Mouse (Mus musculus) midbrain, embryonic 16.5 days (tissue): ENCODE data around the gene Pex26. TPM values are rescaled to one million over a fixed set of nuclear protein-coding genes. Genes with fewer than 3 reads are reported as not detected.

ENCODE experiments used
- ATAC-seq: fragments of 200-750 bp; cut with Nextera tagmentation; 2 replicates; pipeline ENCODE4 v1.8.0; 2017; ENCODE audit warnings: moderate TSS enrichment
- H3K27ac ChIP-seq: fragments of 300-500 bp; sonication (generic); 2 replicates; pipeline ENCODE4 v1.5.1; 2014; ENCODE audit warnings: mild to moderate bottlenecking, low read length, mixed read lengths
- H3K27me3 ChIP-seq: fragments of 300-500 bp; sonication (generic); 2 replicates; pipeline ENCODE4 v1.6.1; 2014; ENCODE audit warnings: low read depth, low read length, mixed read lengths; ENCODE audit not compliant: control insufficient read depth, insufficient read depth
- H3K36me3 ChIP-seq: fragments of 300-500 bp; sonication (generic); 2 replicates; pipeline ENCODE4 v1.6.1; 2014; ENCODE audit warnings: mild to moderate bottlenecking, low read length, moderate library complexity, mixed read lengths; ENCODE audit not compliant: control insufficient read depth, insufficient read depth
- H3K4me1 ChIP-seq: fragments of 300-500 bp; sonication (generic); 2 replicates; pipeline ENCODE4 v1.6.1; 2014; ENCODE audit warnings: mild to moderate bottlenecking, low read length, mixed read lengths; ENCODE audit not compliant: control insufficient read depth, insufficient read depth
- H3K4me2 ChIP-seq: fragments of 300-500 bp; sonication (generic); 2 replicates; pipeline ENCODE4 v1.6.1; 2014; ENCODE audit warnings: mild to moderate bottlenecking, low read length, mixed read lengths
- H3K4me3 ChIP-seq: fragments of 300-500 bp; sonication (generic); 2 replicates; pipeline ENCODE4 v1.5.1; 2014; ENCODE audit warnings: low read depth, mild to moderate bottlenecking, low read length, moderate library complexity, mixed read lengths
- H3K9ac ChIP-seq: fragments of 300-500 bp; sonication (generic); 2 replicates; pipeline ENCODE4 v1.6.1; 2014; ENCODE audit warnings: low read depth, low read length, mixed read lengths
- H3K9me3 ChIP-seq: fragments of 300-500 bp; sonication (generic); replicated peaks from 2 replicates; pipeline ENCODE4 v1.6.1; 2014; ENCODE audit warnings: mild to moderate bottlenecking, low read length, mixed read lengths; ENCODE audit not compliant: control insufficient read depth, poor library complexity, severe bottlenecking
- WGBS: fragments of 180-500 bp; shearing (Covaris S2); extraction: QIAGEN DNeasy Blood & Tissue Kit; methylation state at CpG from one replicate; pipeline ENCODE4 v1.1.7; 2014; 5-methylcytosine and 5-hydroxymethylcytosine counted together
- polyA plus RNA-seq: library from polyadenylated mRNA; unstranded; fragments of >200 nt; fragmentation: Nextera tagmentation; extraction: Ambion mirVana; gene quantifications from 2 replicates; pipeline ENCODE4 v1.2.1, GENCODE M21; 2015

Gene Pex26
- polyA plus RNA-seq, 1 experiment from 2014 or later: 18.6 TPM

GRCm38 (mm10) chr6:121176011-121176730, 7.3 kb upstream of the Pex26 start:
- 41% methylated on average over 14 of the region's 14 CpGs for WGBS
- Histone ChIP-seq H3K9me3 (no peaks in the 10 kb centered on the region), H3K27ac (no peak overlapping the region), H3K9ac (0 out of 2 replicates have a peak overlapping the region, but pooled peaks have one; percentile 23), H3K36me3 (no peaks in the 10 kb centered on the region), H3K4me3 (no peak overlapping the region), H3K27me3 (no peaks in the 10 kb centered on the region), H3K4me2 (no peak overlapping the region), H3K4me1 (peaks cover 7% of the 10 kb centered on the region; the same call in 1 of the 2 replicates)
- peak; percentile 34; the same call in 1 of the 2 replicates for ATAC-seq

GRCm38 (mm10) chr6:121176731-121177098, 6.8 kb upstream of the Pex26 start:
- H3K27ac ChIP-seq: no peak overlapping the region
- peaks cover 7% of the 10 kb centered on the region; the same call in 1 of the 2 replicates for H3K4me1 ChIP-seq
- no peaks in the 10 kb centered on the region for H3K27me3 ChIP-seq
- ATAC-seq: no peak
- H3K9ac ChIP-seq: no peak overlapping the region
- H3K4me2 ChIP-seq: no peak overlapping the region
- no peaks in the 10 kb centered on the region for H3K9me3 ChIP-seq
- no peak overlapping the region for H3K4me3 ChIP-seq
- WGBS: 89% methylated on average over 4 of the region's 4 CpGs
- H3K36me3 ChIP-seq: no peaks in the 10 kb centered on the region

- H3K36me3 ChIP-seq: no peaks in the 10 kb centered on the region
- 89% methylated on average over 7 of the region's 7 CpGs for WGBS
- H3K4me1 ChIP-seq: peaks cover 7% of the 10 kb centered on the region; the same call in 1 of the 2 replicates
- H3K27me3 ChIP-seq: no peaks in the 10 kb centered on the region
- no peak overlapping the region for H3K9ac ChIP-seq
- no peaks in the 10 kb centered on the region for H3K9me3 ChIP-seq
- no peak overlapping the region for H3K27ac ChIP-seq
- no peak for ATAC-seq
- H3K4me3 ChIP-seq: no peak overlapping the region
- no peak overlapping the region for H3K4me2 ChIP-seq
Measured at GRCm38 (mm10) chr6:121177118-121177708, 6.3 kb upstream of the Pex26 start.

GRCm38 (mm10) chr6:121178700-121179358, 4.6 kb upstream of the Pex26 start:
- 60% methylated on average over 7 of the region's 7 CpGs for WGBS
- Histone ChIP-seq H3K4me3 (no peak overlapping the region), H3K27me3 (no peaks in the 10 kb centered on the region), H3K36me3 (no peaks in the 10 kb centered on the region), H3K27ac (no peak overlapping the region), H3K9me3 (no peaks in the 10 kb centered on the region), H3K9ac (no peak overlapping the region), H3K4me1 (peaks cover 7% of the 10 kb centered on the region; the same call in 1 of the 2 replicates), H3K4me2 (no peak overlapping the region)
- ATAC-seq: 0 out of 2 replicates have a peak, but pooled peaks have one; percentile 15

- H3K4me3 ChIP-seq: no peak overlapping the region
- no peak for ATAC-seq
- no peaks in the 10 kb centered on the region for H3K36me3 ChIP-seq
- peaks cover 11% of the 10 kb centered on the region for H3K4me1 ChIP-seq
- H3K27ac ChIP-seq: no peak overlapping the region
- no peaks in the 10 kb centered on the region for H3K27me3 ChIP-seq
- H3K4me2 ChIP-seq: no peak overlapping the region
- H3K9ac ChIP-seq: no peak overlapping the region
- WGBS: 75% methylated on average over 7 of the region's 7 CpGs
- no peaks in the 10 kb centered on the region for H3K9me3 ChIP-seq
Measured at GRCm38 (mm10) chr6:121179846-121180245, 3.6 kb upstream of the Pex26 start.

GRCm38 (mm10) chr6:121184198-121185140, 1.0 kb downstream of the Pex26 start:
- no peaks in the 10 kb centered on the region for H3K9me3 ChIP-seq
- no peaks in the 10 kb centered on the region for H3K36me3 ChIP-seq
- peak overlapping the region; percentile 75 for H3K4me2 ChIP-seq
- no peaks in the 10 kb centered on the region for H3K27me3 ChIP-seq
- ATAC-seq: peak; percentile 61
- H3K4me3 ChIP-seq: peak overlapping the region; percentile 78
- peaks cover 18% of the 10 kb centered on the region for H3K4me1 ChIP-seq
- H3K27ac ChIP-seq: peak overlapping the region; percentile 85
- WGBS: 4% methylated on average over 35 of the region's 35 CpGs
- peak overlapping the region; percentile 83 for H3K9ac ChIP-seq

GRCm38 (mm10) chr6:121185232-121185631, 1.8 kb downstream of the Pex26 start:
- Histone ChIP-seq H3K4me2 (peak overlapping the region; percentile 75), H3K27ac (no peak overlapping the region), H3K4me3 (peak overlapping the region; percentile 78), H3K9me3 (no peaks in the 10 kb centered on the region), H3K36me3 (peaks cover 4% of the 10 kb centered on the region; the same call in 1 of the 2 replicates), H3K4me1 (peaks cover 18% of the 10 kb centered on the region), H3K27me3 (no peaks in the 10 kb centered on the region), H3K9ac (peak overlapping the region; percentile 31; the same call in 1 of the 2 replicates)
- ATAC-seq: no peak
- WGBS: 80% methylated on average over 8 of the region's 8 CpGs

- no peak for ATAC-seq
- Histone ChIP-seq H3K27ac (no peak overlapping the region), H3K4me2 (no peak overlapping the region), H3K4me3 (no peak overlapping the region), H3K4me1 (no peaks in the 10 kb centered on the region), H3K27me3 (no peaks in the 10 kb centered on the region), H3K9me3 (no peaks in the 10 kb centered on the region), H3K36me3 (peaks cover 16% of the 10 kb centered on the region), H3K9ac (no peak overlapping the region)
- WGBS: 87% methylated on average over 11 of the region's 11 CpGs
Measured at GRCm38 (mm10) chr6:121191261-121192009, 8.0 kb downstream of the Pex26 start.
